Mouse (Mus musculus) CH12.LX (cell line): ENCODE measurements around the gene Gm43518.

Experiments used
- CHD2 ChIP-seq: IDR thresholded peaks from 2 replicates; pipeline ENCODE4 v1.6.1; 2011; ENCODE audit warnings: low read length, improper control_type of control experiment
- CTCF ChIP-seq, 2 experiments: IDR thresholded peaks in 1 of 2; conservative IDR thresholded peaks in 1 of 2; 2 replicates each; pipeline ENCODE4 v1.5.1; 2011 to 2012; ENCODE audit warnings: low read depth in 2 of 2, low read length in 2 of 2, improper control_type of control experiment in 1 of 2, inconsistent platforms in 1 of 2, mild to moderate bottlenecking in 1 of 2, moderate library complexity in 1 of 2
- EP300 ChIP-seq: IDR thresholded peaks from 2 replicates; pipeline ENCODE4 v1.6.1; 2011; ENCODE audit warnings: low read length, improper control_type of control experiment
- HCFC1 ChIP-seq: IDR thresholded peaks from 2 replicates; pipeline ENCODE4 v1.6.1; 2012; ENCODE audit warnings: low read depth, mild to moderate bottlenecking, inconsistent platforms, low read length, improper control_type of control experiment
- MAZ ChIP-seq: IDR thresholded peaks from 2 replicates; pipeline ENCODE4 v1.6.1; 2012; ENCODE audit warnings: low read depth, mild to moderate bottlenecking, inconsistent platforms, low read length, improper control_type of control experiment, moderate library complexity
- PAX5 ChIP-seq: IDR thresholded peaks from 2 replicates; pipeline ENCODE4 v1.6.1; 2012; ENCODE audit warnings: low read length, inconsistent platforms, mixed read lengths
- POLR2A ChIP-seq: IDR thresholded peaks from 2 replicates; pipeline ENCODE4 v1.6.1; 2011; ENCODE audit warnings: low read depth, mild to moderate bottlenecking, improper control_type of control experiment, low read length
- UBTF ChIP-seq: IDR thresholded peaks from 2 replicates; pipeline ENCODE4 v1.6.1; 2012; ENCODE audit warnings: low read depth, mild to moderate bottlenecking, inconsistent platforms, low read length, improper control_type of control experiment, moderate library complexity
- ZKSCAN1 ChIP-seq: IDR thresholded peaks from 2 replicates; pipeline ENCODE4 v1.6.1; 2012; ENCODE audit warnings: low read depth, inconsistent platforms, low read length, improper control_type of control experiment, borderline replicate concordance

GRCm38 (mm10) chr5:123969216-123969615 is 42.0 kb downstream of the Gm43518 start:
- TF ChIP-seq HCFC1 (no peak), EP300 (no peak), CTCF (conservative IDR thresholded peaks at IDR 0.05 in 1 of 2, IDR thresholded peaks at IDR 0.05 in 1 of 2; ENCODE audit: low read depth in 2 of 2, low read length in 2 of 2) (no peak), UBTF (no peak), MAZ (no peak), POLR2A (no peak), CHD2 (no peak), PAX5 (no peak), ZKSCAN1 (no peak)
